Mouse (Mus musculus) lung, postnatal 0 days (tissue): ENCODE results near the gene Stard10.

ENCODE experiments used
- CTCF ChIP-seq: IDR thresholded peaks from 2 replicates; pipeline ENCODE4 v1.5.1; 2016; ENCODE audit warnings: antibody characterized with exemption, mild to moderate bottlenecking
- EP300 ChIP-seq: IDR thresholded peaks from 2 replicates; pipeline ENCODE4 v1.6.1; 2016; ENCODE audit warnings: antibody characterized with exemption, mild to moderate bottlenecking, control low read depth

GRCm38 (mm10) chr7:101378285-101378684 is 61.4 kb downstream of the Stard10 start:
- no peak for TF ChIP-seq CTCF
- TF ChIP-seq EP300 = no peak
